Mouse (Mus musculus) lung, adult 2 months (tissue): ENCODE data around the gene 1600002K03Rik.
"Not testable (repeated sequence)": the region's sequence is repeated elsewhere in the genome, so short reads cannot be mapped to it uniquely, and the experiment has no call there.

Source experiments
- CTCF ChIP-seq: fragments of 200-500 bp; IDR thresholded peaks from 2 replicates; pipeline ENCODE4 v1.5.1; 2011; ENCODE audit warnings: mild to moderate bottlenecking, low read length, control low read depth; ENCODE audit not compliant: insufficient read depth
- POLR2A ChIP-seq: fragments of 200-500 bp; IDR thresholded peaks from 2 replicates; pipeline ENCODE4 v1.6.1; 2011; ENCODE audit warnings: low read depth, mild to moderate bottlenecking, control low read depth, low read length, borderline replicate concordance; ENCODE audit errors: extremely low read depth

GRCm38 (mm10) chr10:80223137-80223536 lies 50.4 kb downstream of the 1600002K03Rik start:
- not testable (repeated sequence) for TF ChIP-seq POLR2A, CTCF
